Mouse (Mus musculus): Measurements from ENCODE around the gene Ppp1cc.
"Not testable (repeated sequence)": the region's sequence is repeated elsewhere in the genome, so short reads cannot be mapped to it uniquely, and the experiment has no call there.

Ppp1cc gene

GRCm38 (mm10) chr5:122134395-122135289 is 23.4 kb upstream of the Ppp1cc start:
- in situ Hi-C loops (cut with MboI; ENCODE audit: unreplicated experiment in 2 of 2), result loop anchor here (5.0 to 10.0 kb wide), 7 partner anchors 33 to 258 kb away; partner anchors contain the start of genes Arpc3 (in 1 of the 2) and Tctn1 (in 1 of the 2)

GRCm38 (mm10) chr5:122135290-122135882 is 22.7 kb upstream of the Ppp1cc start:
- in situ Hi-C loops (cut with MboI; ENCODE audit: unreplicated experiment in 2 of 2), result loop anchor here in 1 of 2 experiments (10.0 kb wide), 1 partner anchor 209 kb away; no protein-coding TSS in a partner anchor

GRCm38 (mm10) chr5:122136508-122137408 is 21.3 kb upstream of the Ppp1cc start:
- in situ Hi-C loops (cut with MboI; ENCODE audit: unreplicated experiment in 2 of 2), result loop anchor here in 1 of 2 experiments (10.0 kb wide), 1 partner anchor 208 kb away; no protein-coding TSS in a partner anchor

- in situ Hi-C loops (cut with MboI; ENCODE audit: unreplicated experiment in 2 of 2), result loop anchor here in 1 of 2 experiments (10.0 kb wide), 1 partner anchor 206 kb away; no protein-coding TSS in a partner anchor
These were observed 19.2 kb upstream of the Ppp1cc start for GRCm38 (mm10) chr5:122138856-122139255.

- in situ Hi-C loops (cut with MboI; ENCODE audit: unreplicated experiment in 2 of 2), result loop anchor here (5.0 to 10.0 kb wide), 2 partner anchors 73 to 205 kb away; no protein-coding TSS in a partner anchor
These were observed 18.3 kb upstream of the Ppp1cc start for GRCm38 (mm10) chr5:122139771-122140170.

GRCm38 (mm10) chr5:122140723-122141122 is 17.4 kb upstream of the Ppp1cc start, which contains the start of gene Ccdc63:
Ccdc63 (minus strand) TSS chr5:122140823.
- in situ Hi-C loops (cut with MboI; ENCODE audit: unreplicated experiment in 2 of 2), result loop anchor here in 1 of 2 experiments (5.0 kb wide), 1 partner anchor 72 kb away; no protein-coding TSS in a partner anchor

- in situ Hi-C loops (cut with MboI; ENCODE audit: unreplicated experiment in 2 of 2), result loop anchor here in 1 of 2 experiments (5.0 kb wide), 1 partner anchor 70 kb away; no protein-coding TSS in a partner anchor
These were observed 15.7 kb upstream of the Ppp1cc start for GRCm38 (mm10) chr5:122142230-122142992.

GRCm38 (mm10) chr5:122143543-122143942 is 14.5 kb upstream of the Ppp1cc start:
- in situ Hi-C loops (cut with MboI; ENCODE audit: unreplicated experiment in 2 of 2), result loop anchor here in 1 of 2 experiments (5.0 kb wide), 1 partner anchor 69 kb away; no protein-coding TSS in a partner anchor

GRCm38 (mm10) chr5:122144825-122145224 is 13.3 kb upstream of the Ppp1cc start:
- in situ Hi-C loops (cut with MboI; ENCODE audit: unreplicated experiment in 2 of 2), result loop anchor here in 1 of 2 experiments (5.0 kb wide), 1 partner anchor 67 kb away; no protein-coding TSS in a partner anchor

- in situ Hi-C loops (cut with MboI; ENCODE audit: unreplicated experiment in 2 of 2), result no loop called here
These were observed 12.6 kb upstream of the Ppp1cc start for GRCm38 (mm10) chr5:122145381-122146055.

GRCm38 (mm10) chr5:122146056-122146580 is 12.0 kb upstream of the Ppp1cc start:
- in situ Hi-C loops (cut with MboI; ENCODE audit: unreplicated experiment in 2 of 2), result no loop called here

GRCm38 (mm10) chr5:122146609-122147008 is 11.5 kb upstream of the Ppp1cc start:
- in situ Hi-C loops (cut with MboI; ENCODE audit: unreplicated experiment in 2 of 2), result no loop called here

- in situ Hi-C loops (cut with MboI; ENCODE audit: unreplicated experiment in 2 of 2), result no loop called here
These were observed 10.0 kb upstream of the Ppp1cc start for GRCm38 (mm10) chr5:122148107-122148506.

- in situ Hi-C loops (cut with MboI; ENCODE audit: unreplicated experiment in 2 of 2), result no loop called here
These were observed 8.8 kb upstream of the Ppp1cc start for GRCm38 (mm10) chr5:122149259-122149658.

GRCm38 (mm10) chr5:122152508-122152907 is 5.6 kb upstream of the Ppp1cc start:
- in situ Hi-C loops (cut with MboI; ENCODE audit: unreplicated experiment in 2 of 2), result not testable (repeated sequence)

GRCm38 (mm10) chr5:122154006-122154405 is 4.1 kb upstream of the Ppp1cc start:
- in situ Hi-C loops (cut with MboI; ENCODE audit: unreplicated experiment in 2 of 2), result no loop called here

GRCm38 (mm10) chr5:122154782-122155181 is 3.3 kb upstream of the Ppp1cc start:
- in situ Hi-C loops (cut with MboI; ENCODE audit: unreplicated experiment in 2 of 2), result no loop called here

- in situ Hi-C loops (cut with MboI; ENCODE audit: unreplicated experiment in 2 of 2), result no loop called here
These were observed 2.5 kb upstream of the Ppp1cc start for GRCm38 (mm10) chr5:122155613-122156012.

All from v-Abl transformed pro-B cells (cell line).